Comparison of ENCODE assay signal across 26 mouse cellular contexts in the genomic region with DNA sequence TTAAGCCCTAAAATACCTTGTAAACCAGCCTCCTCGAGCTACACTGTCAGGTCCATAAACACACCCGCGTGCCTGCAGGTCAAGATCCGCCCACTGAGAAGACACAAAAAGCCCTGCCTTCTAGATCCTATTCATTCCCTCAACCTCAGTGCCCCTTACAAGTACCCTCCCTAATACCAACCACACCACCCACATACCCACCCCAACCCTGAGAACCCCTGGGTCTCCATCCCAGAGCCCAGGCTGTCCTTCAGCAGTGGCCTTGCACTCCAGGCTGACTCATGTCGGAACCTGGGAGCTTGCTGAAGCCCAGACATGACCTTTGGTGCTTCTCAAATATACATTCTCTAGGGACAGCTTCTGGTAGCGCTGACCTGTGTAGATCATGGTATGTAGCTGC. TPM values are rescaled to one million over a fixed set of nuclear protein-coding genes. Genes with fewer than 3 reads are reported as not detected.
DNase-seq lines count a peak whose midpoint lies in the region; ATAC-seq and TF ChIP-seq lines count a peak whose summit lies in the region.
"Had no signal": no experiment of that assay in that cellular context is flagged by ENCODE, and none has a peak within 500 bp of the region (broad histone marks: within the 10 kb centered on the region; RNA-seq: fewer than 3 reads in every experiment).

No protein-coding gene starts in this region.

- no peaks in the 10 kb centered on the region for H3K9me3 ChIP-seq in liver, embryonic 11.5 days (ENCODE audit: control insufficient read depth, low read length)
- H3K9me3 ChIP-seq in CH12.LX (replicated peaks; ENCODE audit: low read length) = no peaks in the 10 kb centered on the region
- no peaks in the 10 kb centered on the region for H3K9me3 ChIP-seq in liver, embryonic 13.5 days (replicated peaks)
- H3K9me3 ChIP-seq: embryonic facial prominence, embryonic 13.5 days; forebrain, embryonic 13.5 days; G1E; heart, embryonic 12.5 days had no signal

- H3K4me3 ChIP-seq in liver, embryonic 11.5 days (ENCODE audit: low read depth, low read length) = no peak overlapping the region
- H3K4me3 ChIP-seq in CH12.LX (replicated peaks in 1 of 3; ENCODE audit: low read depth in 2 of 3, low read length in 2 of 3, poor library complexity in 1 of 3) = peak overlapping the region in 2 of 3 experiments; percentile 71 to 92
- no peak overlapping the region for H3K4me3 ChIP-seq in liver, embryonic 13.5 days (replicated peaks)
- H3K4me3 ChIP-seq: embryonic facial prominence, embryonic 13.5 days; forebrain, embryonic 13.5 days; heart, embryonic 12.5 days had no signal

- no peak for TF ChIP-seq EP300 in CH12.LX (IDR thresholded peaks at IDR 0.05; ENCODE audit: low read length)

- no peak for TF ChIP-seq CTCF in CH12.LX (conservative IDR thresholded peaks at IDR 0.05 in 1 of 2, IDR thresholded peaks at IDR 0.05 in 1 of 2; ENCODE audit: low read depth in 2 of 2, low read length in 2 of 2)

- H3K27me3 ChIP-seq in liver, embryonic 11.5 days (replicated peaks; ENCODE audit: control insufficient read depth, insufficient read depth, low read length) = no peaks in the 10 kb centered on the region
- H3K27me3 ChIP-seq in CH12.LX (replicated peaks) = no peaks in the 10 kb centered on the region
- no peaks in the 10 kb centered on the region for H3K27me3 ChIP-seq in liver, embryonic 13.5 days
- H3K27me3 ChIP-seq: embryonic facial prominence, embryonic 13.5 days; forebrain, embryonic 13.5 days had no signal

- WGBS in liver, embryonic 11.5 days = 85% methylated on average over 6 of the region's 6 CpGs
- 78% methylated on average over 6 of the region's 6 CpGs for WGBS in liver, embryonic 13.5 days (ENCODE audit: insufficient replicate concordance)

- in situ Hi-C loops in CH12.LX (cut with MboI; ENCODE audit: low pct_ligation_motif_present, low pct_unique_long_range_greater_than_20kb, low sequenced_read_pairs) = loop anchor here (5.0 kb wide), 2 partner anchors 42 to 112 kb away; partner anchors contain the start of gene Slc9a3r1

- no peak overlapping the region for H3K27ac ChIP-seq in liver, embryonic 11.5 days (ENCODE audit: low read depth, low read length)
- H3K27ac ChIP-seq in CH12.LX (ENCODE audit: insufficient read depth, low read depth) = peak overlapping the region; percentile 39
- no peak overlapping the region for H3K27ac ChIP-seq in liver, embryonic 13.5 days
- H3K27ac ChIP-seq: embryonic facial prominence, embryonic 13.5 days; forebrain, embryonic 13.5 days; hindbrain, postnatal 0 days had no signal

- TF ChIP-seq POLR2A in CH12.LX (IDR thresholded peaks at IDR 0.05; ENCODE audit: low read depth, low read length) = no peak

- peak; percentile 62 to 71 for DNase-seq in adrenal gland, postnatal 36 days
- DNase-seq in adrenal gland, postnatal 10 days = no peak
- DNase-seq in liver, embryonic 11.5 days (ENCODE audit: low spot score) = no peak
- DNase-seq in liver = no peak
- DNase-seq in CH12.LX (ENCODE audit: extremely low read depth) = no peak
- DNase-seq in liver, embryonic 13.5 days = no peak
- DNase-seq in Muller cell, postnatal 12 days (ENCODE audit: inconsistent ontology term) = no peak
- DNase-seq: cerebellum, adult 11 months; cerebellum, adult 9-10 months; cerebellum, postnatal 36 days; forebrain, postnatal 0 days; gastrocnemius, postnatal 14 days; heart, postnatal 36 days; kidney, adult 11 months had no signal

- H3K9ac ChIP-seq in liver, embryonic 11.5 days (ENCODE audit: low read depth, low read length) = no peak overlapping the region
- H3K9ac ChIP-seq in CH12.LX (ENCODE audit: insufficient read depth, low read depth) = peak overlapping the region; percentile 38
- H3K9ac ChIP-seq in liver, embryonic 13.5 days = no peak overlapping the region
- H3K9ac ChIP-seq: embryonic facial prominence, embryonic 13.5 days; forebrain, embryonic 13.5 days; forebrain, postnatal 0 days; heart, embryonic 12.5 days had no signal

- H3K79me2 ChIP-seq in CH12.LX (replicated peaks; ENCODE audit: control insufficient read depth, extremely low read depth, insufficient read depth, poor library complexity, severe bottlenecking) = 0 out of 2 replicates have a peak, but pooled peaks cover 9% of the 10 kb centered on the region

- H3K4me2 ChIP-seq in liver, embryonic 11.5 days = peak overlapping the region; percentile 20
- H3K4me2 ChIP-seq in CH12.LX (ENCODE audit: insufficient read depth, low read depth, poor library complexity, severe bottlenecking) = peak overlapping the region; percentile 89
- peak overlapping the region; percentile 93 for H3K4me2 ChIP-seq in liver, embryonic 13.5 days

- dilution Hi-C loops in CH12.LX (cut with MboI; ENCODE audit: extremely low pct_ligation_motif_present, extremely low pct_unique_long_range_greater_than_20kb, low sequenced_read_pairs) = no loop called here

- no peak for ATAC-seq in liver, embryonic 11.5 days (replicated peaks; ENCODE audit: low FRiP score)
- no peak for ATAC-seq in liver, embryonic 13.5 days (ENCODE audit: low read depth)
- ATAC-seq: forebrain, embryonic 13.5 days; forebrain, postnatal 0 days; hindbrain, postnatal 0 days had no signal

- peaks cover 30% of the 10 kb centered on the region for H3K4me1 ChIP-seq in liver, embryonic 11.5 days (replicated peaks; ENCODE audit: control insufficient read depth, insufficient read depth, low read length)
- peaks cover 33 to 60% of the 10 kb centered on the region in 2 experiments for H3K4me1 ChIP-seq in CH12.LX (ENCODE audit: control insufficient read depth in 1 of 2, insufficient read depth in 2 of 2)
- peaks cover 68% of the 10 kb centered on the region for H3K4me1 ChIP-seq in liver, embryonic 13.5 days (replicated peaks)

- TF ChIP-seq RAD21 in CH12.LX (IDR thresholded peaks at IDR 0.05; ENCODE audit: low read depth, low read length) = no peak

- no peaks in the 10 kb centered on the region for H3K36me3 ChIP-seq in liver, embryonic 11.5 days (ENCODE audit: control insufficient read depth, insufficient read depth, low read length)
- H3K36me3 ChIP-seq in CH12.LX (replicated peaks in 1 of 2; ENCODE audit: control insufficient read depth in 1 of 2, insufficient read depth in 1 of 2, low read length in 1 of 2) = peaks cover 25 to 44% of the 10 kb centered on the region in 2 experiments
- H3K36me3 ChIP-seq in liver, embryonic 13.5 days = 0 out of 2 replicates have a peak, but pooled peaks cover 5% of the 10 kb centered on the region
- H3K36me3 ChIP-seq: heart, embryonic 12.5 days had no signal

TF ChIP-seq in CH12.LX, 34 proteins besides CTCF, POLR2A, EP300 and RAD21 (continues in another document):
- no peak for TF ChIP-seq MYC (IDR thresholded peaks at IDR 0.05; ENCODE audit: low read depth, low read length)
- TF ChIP-seq POLR2AphosphoS2 (IDR thresholded peaks at IDR 0.05; ENCODE audit: low read depth, low read length) = no peak
- no peak for TF ChIP-seq JUND (conservative IDR thresholded peaks at IDR 0.05; ENCODE audit: low read depth, low read length)
- TF ChIP-seq MAFK (IDR thresholded peaks at IDR 0.05; ENCODE audit: insufficient replicate concordance, low read length) = no peak
- no peak for TF ChIP-seq KAT2A (IDR thresholded peaks at IDR 0.05; ENCODE audit: insufficient replicate concordance, low read length)
- TF ChIP-seq MEF2A (IDR thresholded peaks at IDR 0.05; ENCODE audit: borderline replicate concordance, low read depth, low read length) = no peak
- TF ChIP-seq IRF4 (IDR thresholded peaks at IDR 0.05; ENCODE audit: low read depth, low read length) = no peak
- no peak for TF ChIP-seq E2F4 (IDR thresholded peaks at IDR 0.05; ENCODE audit: insufficient replicate concordance, low read depth, low read length)
- no peak for TF ChIP-seq HCFC1 (IDR thresholded peaks at IDR 0.05; ENCODE audit: low read depth, low read length)

RNA-seq across cellular contexts. Expression of gene Fdxr, which starts 2.1 kb away (rescaled TPM):
- total RNA-seq in adrenal gland, postnatal 36 days (2021) = 1,000 to 10,000 TPM; 1,168 to 1,492 TPM
- total RNA-seq in adrenal gland, postnatal 10 days (2021) = 100 to 1,000 TPM; 368 to 383 TPM
- polyA plus RNA-seq in liver, embryonic 11.5 days (2014; fragmentation: Nextera tagmentation; extraction: Ambion mirVana) = 25.0 and 25.7 TPM in 2 replicates
- total RNA-seq in CH12.LX (2012; rRNA removed) (62.2 and 63.3 TPM in 2 replicates), CH12.LX (2014; rRNA removed) (40.9 and 43.8 TPM in 2 replicates)
- polyA plus RNA-seq in CH12.LX (2012; ENCODE audit: insufficient read length, low read depth) = 58.6 and 62.1 TPM in 2 replicates
- polyA plus RNA-seq in liver, embryonic 13.5 days (2015; fragmentation: Nextera tagmentation; extraction: Ambion mirVana) = 16.3 and 18.2 TPM in 2 replicates

RNA-seq across cellular contexts. Expression of gene Grin2c, which starts 7.7 kb away (rescaled TPM):
- total RNA-seq in adrenal gland, postnatal 36 days (2021) = 1 to 10 TPM; 1.7 to 4.6 TPM
- total RNA-seq in adrenal gland, postnatal 10 days (2021) = under 1 TPM; 0.61 to 0.75 TPM
- 0.75 and 0.89 TPM in 2 replicates for polyA plus RNA-seq in liver, embryonic 11.5 days (2014; fragmentation: Nextera tagmentation; extraction: Ambion mirVana)
- total RNA-seq in CH12.LX (2012; rRNA removed) (0.04 TPM in 1 of 2 replicates, not detected in the other), CH12.LX (2014; rRNA removed) (not detected in 2 replicates)
- polyA plus RNA-seq in CH12.LX (2012; ENCODE audit: insufficient read length, low read depth) = not detected in 2 replicates
- polyA plus RNA-seq in liver, embryonic 13.5 days (2015; fragmentation: Nextera tagmentation; extraction: Ambion mirVana) = 0.06 and 0.12 TPM in 2 replicates
- total RNA-seq: gastrocnemius, postnatal 14 days had no signal
- polyA plus RNA-seq: embryonic facial prominence, embryonic 13.5 days; forebrain, embryonic 13.5 days; G1E; gonadal fat pad, adult 2 months; intestine, embryonic 14.5 days had no signal

RNA-seq across cellular contexts. Expression of gene Fads6, which starts 22.7 kb away (rescaled TPM):
- 10 to 100 TPM; 47.5 to 75.9 TPM for total RNA-seq in adrenal gland, postnatal 36 days (2021)
- total RNA-seq in adrenal gland, postnatal 10 days (2021) = 10 to 100 TPM; 12.7 to 16.1 TPM
- 3.2 and 3.4 TPM in 2 replicates for polyA plus RNA-seq in liver, embryonic 11.5 days (2014; fragmentation: Nextera tagmentation; extraction: Ambion mirVana)
- total RNA-seq in CH12.LX (2012; rRNA removed) (6.9 and 8.5 TPM in 2 replicates), CH12.LX (2014; rRNA removed) (0.11 and 0.30 TPM in 2 replicates)
- 0.56 and 0.63 TPM in 2 replicates for polyA plus RNA-seq in CH12.LX (2012; ENCODE audit: insufficient read length, low read depth)
- polyA plus RNA-seq in liver, embryonic 13.5 days (2015; fragmentation: Nextera tagmentation; extraction: Ambion mirVana) = 2.0 and 2.2 TPM in 2 replicates
- polyA plus RNA-seq: G1E had no signal

RNA-seq across cellular contexts. Expression of gene Otop2, which starts 32.2 kb away (rescaled TPM):
- not detected for total RNA-seq in adrenal gland, postnatal 36 days (2021)
- total RNA-seq in adrenal gland, postnatal 10 days (2021) = not detected
- not detected in 2 replicates for polyA plus RNA-seq in liver, embryonic 11.5 days (2014; fragmentation: Nextera tagmentation; extraction: Ambion mirVana)
- total RNA-seq in CH12.LX (2012; rRNA removed) (not detected in 2 replicates), CH12.LX (2014; rRNA removed) (not detected in 2 replicates)
- polyA plus RNA-seq in CH12.LX (2012; ENCODE audit: insufficient read length, low read depth) = not detected in 2 replicates
- not detected in 2 replicates for polyA plus RNA-seq in liver, embryonic 13.5 days (2015; fragmentation: Nextera tagmentation; extraction: Ambion mirVana)
- total RNA-seq: adrenal gland, adult 18-20 months; forebrain, postnatal 0 days; G1E; gastrocnemius, adult 18-20 months; gastrocnemius, postnatal 14 days; heart, adult 8-10 months; heart, postnatal 36 days had no signal
- polyA plus RNA-seq: forebrain, embryonic 13.5 days; G1E; gonadal fat pad, adult 2 months; heart, embryonic 12.5 days; heart, embryonic 16.5 days; hindbrain, embryonic 11.5 days; intestine, embryonic 14.5 days had no signal

RNA-seq across cellular contexts. Expression of gene Ush1g, which starts 47.1 kb away (rescaled TPM):
- total RNA-seq in adrenal gland, postnatal 36 days (2021) = under 1 TPM; 0.40 to 0.49 TPM
- total RNA-seq in adrenal gland, postnatal 10 days (2021) = under 1 TPM; 0.39 to 1.00 TPM
- 0.52 and 0.64 TPM in 2 replicates for polyA plus RNA-seq in liver, embryonic 11.5 days (2014; fragmentation: Nextera tagmentation; extraction: Ambion mirVana)
- 0.17 and 0.42 TPM in 2 replicates for total RNA-seq in CH12.LX (2012; rRNA removed)
- total RNA-seq in CH12.LX (2014; rRNA removed) = not detected in 2 replicates
- polyA plus RNA-seq in CH12.LX (2012; ENCODE audit: insufficient read length, low read depth) = not detected in 2 replicates
- 0.07 and 0.14 TPM in 2 replicates for polyA plus RNA-seq in liver, embryonic 13.5 days (2015; fragmentation: Nextera tagmentation; extraction: Ambion mirVana)
- polyA plus RNA-seq: embryonic facial prominence, embryonic 13.5 days; forebrain, embryonic 13.5 days; G1E; gonadal fat pad, adult 2 months had no signal

Comparison
In these comparisons a context has a peak if more than half of its experiments do, and no peak if none do; other contexts are left out.
1. DNase-seq: peak in adrenal gland, postnatal 36 days (2 of 2); none in adrenal gland, postnatal 10 days (single experiment), liver, embryonic 11.5 days (single experiment), liver (single experiment), CH12.LX (single experiment), liver, embryonic 13.5 days (single experiment) and Muller cell, postnatal 12 days (single experiment).
2. H3K4me2 ChIP-seq: peak in every context shown above with its lines; median percentile 93 in liver, embryonic 13.5 days; 89 in CH12.LX; 20 in liver, embryonic 11.5 days.
3. H3K4me3 ChIP-seq: peak in CH12.LX (2 of 3); none in liver, embryonic 11.5 days (single experiment) and liver, embryonic 13.5 days (single experiment).
4. RNA of gene Fdxr, which starts 2.1 kb away (total RNA-seq): 1,168 to 1,492 TPM in adrenal gland, postnatal 36 days and 368 to 383 TPM in adrenal gland, postnatal 10 days; 40.9 to 63.3 TPM in CH12.LX; every median in the first group is over 4 times any median in the second.